ENCODE assay signal across 16 mouse cellular contexts in genomic region chr3:103991271-103991670, GRCm38 (mm10).
"Had no signal": no experiment of that assay in that cellular context is flagged by ENCODE, and none has a peak within 500 bp of the region (broad histone marks: within the 10 kb centered on the region; RNA-seq: fewer than 3 reads in every experiment).

No protein-coding gene starts in this region.

- DNase-seq: gastrocnemius, postnatal 14 days; gastrocnemius, postnatal 36 days; heart, adult 18-20 months; heart, postnatal 10 days; heart, postnatal 4 days; kidney, adult 18-20 months; kidney, adult 9 months; kidney, postnatal 14 days; kidney, postnatal 36 days; layer of hippocampus, adult 9-11 months; layer of hippocampus, postnatal 36 days; left cerebral cortex, postnatal 4 days had no signal

- ATAC-seq: hindbrain, embryonic 16.5 days; intestine, embryonic 15.5 days; intestine, postnatal 0 days; liver, embryonic 12.5 days had no signal
